Mouse (Mus musculus): Measurements from ENCODE around the gene Intu. TPM values are rescaled to one million over a fixed set of nuclear protein-coding genes. Genes with fewer than 3 reads are reported as not detected.

The Intu gene
- polyA plus RNA-seq, 1 experiment = 3.0 TPM

- TF ChIP-seq CTCF (IDR thresholded peaks at IDR 0.05; ENCODE audit: borderline replicate concordance, insufficient read depth, low read length) = no peak
- TF ChIP-seq POLR2A (IDR thresholded peaks at IDR 0.05; ENCODE audit: low read depth, low read length) = no peak
Observed at GRCm38 (mm10) chr3:40652941-40653352, 121.9 kb downstream of the Intu start.

GRCm38 (mm10) chr3:40653582-40653981 is 122.5 kb downstream of the Intu start:
- no peak for TF ChIP-seq CTCF (IDR thresholded peaks at IDR 0.05; ENCODE audit: borderline replicate concordance, insufficient read depth, low read length)
- TF ChIP-seq POLR2A (IDR thresholded peaks at IDR 0.05; ENCODE audit: low read depth, low read length) = no peak
- Histone ChIP-seq H3K27ac (ENCODE audit: insufficient read depth, low read length) (no peak overlapping the region), H3K4me3 (ENCODE audit: insufficient read depth, low read length) (no peak overlapping the region), H3K4me1 (ENCODE audit: control insufficient read depth, insufficient read depth, low read length) (no peaks in the 10 kb centered on the region)

More at GRCm38 (mm10) chr3:40652941-40653352, 121.9 kb downstream of the Intu start:
- no peaks in the 10 kb centered on the region for H3K4me1 ChIP-seq (ENCODE audit: control insufficient read depth, insufficient read depth, low read length)
- H3K27ac ChIP-seq (ENCODE audit: insufficient read depth, low read length) = no peak overlapping the region
- H3K4me3 ChIP-seq (ENCODE audit: insufficient read depth, low read length) = no peak overlapping the region

GRCm38 (mm10) chr3:40654028-40654427 is 122.9 kb downstream of the Intu start:
- no peak for TF ChIP-seq POLR2A (IDR thresholded peaks at IDR 0.05; ENCODE audit: low read depth, low read length)
- Histone ChIP-seq H3K27ac (ENCODE audit: insufficient read depth, low read length) (no peak overlapping the region), H3K4me3 (ENCODE audit: insufficient read depth, low read length) (no peak overlapping the region), H3K4me1 (ENCODE audit: control insufficient read depth, insufficient read depth, low read length) (no peaks in the 10 kb centered on the region)

- no peak for TF ChIP-seq POLR2A (IDR thresholded peaks at IDR 0.05; ENCODE audit: low read depth, low read length)
- TF ChIP-seq CTCF (IDR thresholded peaks at IDR 0.05; ENCODE audit: borderline replicate concordance, insufficient read depth, low read length) = no peak
Observed at GRCm38 (mm10) chr3:40655571-40655970, 124.5 kb downstream of the Intu start.

GRCm38 (mm10) chr3:40656339-40656738 is 125.3 kb downstream of the Intu start:
- TF ChIP-seq CTCF (IDR thresholded peaks at IDR 0.05; ENCODE audit: borderline replicate concordance, insufficient read depth, low read length) (no peak), POLR2A (IDR thresholded peaks at IDR 0.05; ENCODE audit: low read depth, low read length) (no peak)
- no peaks in the 10 kb centered on the region for H3K4me1 ChIP-seq (ENCODE audit: control insufficient read depth, insufficient read depth, low read length)
- H3K27ac ChIP-seq (ENCODE audit: insufficient read depth, low read length) = no peak overlapping the region
- no peak overlapping the region for H3K4me3 ChIP-seq (ENCODE audit: insufficient read depth, low read length)

More at GRCm38 (mm10) chr3:40655571-40655970, 124.5 kb downstream of the Intu start:
- no peak overlapping the region for H3K27ac ChIP-seq (ENCODE audit: insufficient read depth, low read length)
- no peak overlapping the region for H3K4me3 ChIP-seq (ENCODE audit: insufficient read depth, low read length)
- H3K4me1 ChIP-seq (ENCODE audit: control insufficient read depth, insufficient read depth, low read length) = no peaks in the 10 kb centered on the region

GRCm38 (mm10) chr3:40660231-40660630 is 129.1 kb downstream of the Intu start:
- Histone ChIP-seq H3K4me3 (ENCODE audit: insufficient read depth, low read length) (no peak overlapping the region), H3K27ac (ENCODE audit: insufficient read depth, low read length) (no peak overlapping the region), H3K4me1 (ENCODE audit: control insufficient read depth, insufficient read depth, low read length) (no peaks in the 10 kb centered on the region)
- TF ChIP-seq CTCF (IDR thresholded peaks at IDR 0.05; ENCODE audit: borderline replicate concordance, insufficient read depth, low read length) (no peak), POLR2A (IDR thresholded peaks at IDR 0.05; ENCODE audit: low read depth, low read length) (no peak)

- Histone ChIP-seq H3K4me3 (ENCODE audit: insufficient read depth, low read length) (no peak overlapping the region), H3K27ac (ENCODE audit: insufficient read depth, low read length) (no peak overlapping the region), H3K4me1 (ENCODE audit: control insufficient read depth, insufficient read depth, low read length) (no peaks in the 10 kb centered on the region)
- TF ChIP-seq CTCF (IDR thresholded peaks at IDR 0.05; ENCODE audit: borderline replicate concordance, insufficient read depth, low read length) (no peak), POLR2A (IDR thresholded peaks at IDR 0.05; ENCODE audit: low read depth, low read length) (no peak)
Observed at GRCm38 (mm10) chr3:40666109-40666508, 135.0 kb downstream of the Intu start.

GRCm38 (mm10) chr3:40666861-40667719 is 136.0 kb downstream of the Intu start:
- no peak overlapping the region for H3K4me3 ChIP-seq (ENCODE audit: insufficient read depth, low read length)
- H3K4me1 ChIP-seq (ENCODE audit: control insufficient read depth, insufficient read depth, low read length) = no peaks in the 10 kb centered on the region
- no peak overlapping the region for H3K27ac ChIP-seq (ENCODE audit: insufficient read depth, low read length)
- TF ChIP-seq CTCF (IDR thresholded peaks at IDR 0.05; ENCODE audit: borderline replicate concordance, insufficient read depth, low read length) = no peak
- TF ChIP-seq POLR2A (IDR thresholded peaks at IDR 0.05; ENCODE audit: low read depth, low read length) = no peak

- Histone ChIP-seq H3K27ac (ENCODE audit: insufficient read depth, low read length) (no peak overlapping the region), H3K4me3 (ENCODE audit: insufficient read depth, low read length) (no peak overlapping the region), H3K4me1 (ENCODE audit: control insufficient read depth, insufficient read depth, low read length) (no peaks in the 10 kb centered on the region)
- TF ChIP-seq POLR2A (IDR thresholded peaks at IDR 0.05; ENCODE audit: low read depth, low read length) (no peak), CTCF (IDR thresholded peaks at IDR 0.05; ENCODE audit: borderline replicate concordance, insufficient read depth, low read length) (no peak)
Observed at GRCm38 (mm10) chr3:40668889-40669288, 137.8 kb downstream of the Intu start.

- Histone ChIP-seq H3K4me1 (ENCODE audit: control insufficient read depth, insufficient read depth, low read length) (no peaks in the 10 kb centered on the region), H3K27ac (ENCODE audit: insufficient read depth, low read length) (no peak overlapping the region), H3K4me3 (ENCODE audit: insufficient read depth, low read length) (no peak overlapping the region)
- TF ChIP-seq POLR2A (IDR thresholded peaks at IDR 0.05; ENCODE audit: low read depth, low read length) (no peak), CTCF (IDR thresholded peaks at IDR 0.05; ENCODE audit: borderline replicate concordance, insufficient read depth, low read length) (no peak)
Observed at GRCm38 (mm10) chr3:40669395-40669794, 138.3 kb downstream of the Intu start.

Measured in embryonic fibroblast, embryonic 13.5 days (primary cell).